Mouse (Mus musculus) lung, postnatal 0 days (tissue): ENCODE measurements around the gene Skint5. TPM values are rescaled to one million over a fixed set of nuclear protein-coding genes. Genes with fewer than 3 reads are reported as not detected.
"Not testable (repeated sequence)": the region's sequence is repeated elsewhere in the genome, so short reads cannot be mapped to it uniquely, and the experiment has no call there.

Experiments
- ATAC-seq: fragments of 200-750 bp; cut with Nextera tagmentation; 2 replicates; pipeline ENCODE4 v1.8.0; 2017; ENCODE audit warnings: moderate library complexity
- DNase-seq: peaks from one replicate; pipeline ENCODE4 v3.0.0-alpha.2; 2016; ENCODE audit warnings: low spot score
- H3K27ac ChIP-seq: fragments of 300-500 bp; sonication (generic); 2 replicates; pipeline ENCODE4 v1.5.1; 2014; ENCODE audit warnings: antibody characterized with exemption, mild to moderate bottlenecking, low read length, mixed read lengths
- H3K27me3 ChIP-seq: fragments of 300-500 bp; sonication (generic); replicated peaks from 2 replicates; pipeline ENCODE4 v1.6.1; 2014; ENCODE audit warnings: low read length, mixed read lengths; ENCODE audit not compliant: insufficient read depth
- H3K36me3 ChIP-seq: fragments of 300-500 bp; sonication (generic); 2 replicates; pipeline ENCODE4 v1.6.1; 2014; ENCODE audit warnings: low read length, mixed read lengths; ENCODE audit not compliant: insufficient read depth
- H3K4me1 ChIP-seq: fragments of 300-500 bp; sonication (generic); 2 replicates; pipeline ENCODE4 v1.6.1; 2014; ENCODE audit warnings: antibody characterized with exemption, low read depth, low read length, mixed read lengths; ENCODE audit not compliant: insufficient read depth
- H3K4me2 ChIP-seq: fragments of 300-500 bp; sonication (generic); replicated peaks from 2 replicates; pipeline ENCODE4 v1.6.1; 2014; ENCODE audit warnings: low read depth, mild to moderate bottlenecking, low read length, moderate library complexity, mixed read lengths
- H3K4me3 ChIP-seq: fragments of 300-500 bp; sonication (generic); 2 replicates; pipeline ENCODE4 v1.5.1; 2014; ENCODE audit warnings: low read depth, low read length
- H3K9ac ChIP-seq: fragments of 300-500 bp; sonication (generic); replicated peaks from 2 replicates; pipeline ENCODE4 v1.6.1; 2014; ENCODE audit warnings: low read depth, mild to moderate bottlenecking
- H3K9me3 ChIP-seq: fragments of 300-500 bp; sonication (generic); 2 replicates; pipeline ENCODE4 v1.6.1; 2016; ENCODE audit warnings: low read length, mixed read lengths
- CTCF ChIP-seq: IDR thresholded peaks from 2 replicates; pipeline ENCODE4 v1.5.1; 2016; ENCODE audit warnings: antibody characterized with exemption, mild to moderate bottlenecking
- EP300 ChIP-seq: IDR thresholded peaks from 2 replicates; pipeline ENCODE4 v1.6.1; 2016; ENCODE audit warnings: antibody characterized with exemption, mild to moderate bottlenecking, control low read depth
- WGBS: fragments of 180-500 bp; shearing (Covaris S2); extraction: QIAGEN DNeasy Blood & Tissue Kit; methylation state at CpG from one replicate; pipeline ENCODE4 v1.1.7; 2014; 5-methylcytosine and 5-hydroxymethylcytosine counted together
- polyA plus RNA-seq: library from polyadenylated mRNA; unstranded; fragments of >200 nt; fragmentation: Nextera tagmentation; extraction: Ambion mirVana; gene quantifications from 2 replicates; pipeline ENCODE4 v1.2.1, GENCODE M21; 2015

The Skint5 gene
- not detected in 2 replicates for polyA plus RNA-seq

DNA sequence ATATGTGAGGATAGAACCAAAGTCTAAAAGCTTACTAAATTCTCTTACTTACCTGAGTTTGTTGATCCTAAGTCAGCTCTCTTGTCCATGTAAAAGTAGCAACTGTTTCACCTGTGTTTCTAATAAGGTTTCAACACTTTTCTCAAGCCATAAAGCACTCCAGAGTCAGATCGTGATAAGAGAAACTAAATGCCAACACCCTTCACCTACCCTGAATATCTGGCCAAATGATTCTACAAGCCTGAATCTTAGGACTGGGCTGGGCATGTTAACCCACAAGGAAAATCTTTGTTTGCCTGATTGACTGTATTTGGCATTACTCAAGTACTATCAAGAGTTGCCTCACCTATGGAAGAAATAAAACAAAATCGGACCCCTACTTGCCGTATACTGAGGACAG is at the start of gene Skint5:
TSS of gene Skint5 (minus strand) at position 101 of the 400 bp plus-strand sequence.
- Histone ChIP-seq H3K4me3 (no peak within 1 kb of the TSS), H3K4me1 (no peaks in the 10 kb centered on the region)
- ATAC-seq: no peak

DNA sequence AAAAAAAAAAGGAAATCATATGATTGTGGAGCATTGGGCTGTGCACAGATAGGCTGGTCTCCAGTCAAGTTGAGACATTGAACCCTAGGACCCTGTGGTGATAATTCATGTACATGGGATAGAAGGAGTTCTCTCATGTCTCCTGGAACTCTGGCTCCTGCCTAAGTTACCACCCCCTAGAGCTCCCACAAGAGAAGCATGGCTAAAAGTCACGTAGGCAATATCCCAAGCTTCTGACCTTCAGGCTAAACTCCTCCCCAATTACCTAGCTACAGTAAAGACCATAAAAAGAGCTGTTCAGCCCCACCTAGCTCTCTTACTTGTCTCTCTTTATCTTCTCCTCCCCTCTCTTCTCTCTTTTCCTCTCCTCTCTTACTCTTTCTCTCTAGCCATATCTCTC is 42.0 kb downstream of the Skint5 start:
- no peak for DNase-seq
- no peak for ATAC-seq
- Histone ChIP-seq H3K4me3 (no peak overlapping the region), H3K4me1 (no peaks in the 10 kb centered on the region), H3K36me3 (no peaks in the 10 kb centered on the region), H3K27me3 (no peaks in the 10 kb centered on the region), H3K4me2 (no peak overlapping the region), H3K9ac (no peak overlapping the region), H3K9me3 (no peaks in the 10 kb centered on the region), H3K27ac (no peak overlapping the region)
- TF ChIP-seq CTCF (no peak), EP300 (no peak)
- WGBS: 36% methylated on average over 1 of the region's 1 CpGs

More for the DNA sequence above, at the start of gene Skint5:
- TF ChIP-seq EP300: no peak
- no peak for TF ChIP-seq CTCF
- Histone ChIP-seq H3K4me2 (no peak within 1 kb of the TSS), H3K9ac (no peak within 1 kb of the TSS), H3K27me3 (no peaks in the 10 kb centered on the region), H3K36me3 (no peaks in the 10 kb centered on the region), H3K27ac (no peak within 1 kb of the TSS), H3K9me3 (no peaks in the 10 kb centered on the region)
- DNase-seq: no peak
- 88% methylated on average over 3 of the region's 3 CpGs for WGBS

DNA sequence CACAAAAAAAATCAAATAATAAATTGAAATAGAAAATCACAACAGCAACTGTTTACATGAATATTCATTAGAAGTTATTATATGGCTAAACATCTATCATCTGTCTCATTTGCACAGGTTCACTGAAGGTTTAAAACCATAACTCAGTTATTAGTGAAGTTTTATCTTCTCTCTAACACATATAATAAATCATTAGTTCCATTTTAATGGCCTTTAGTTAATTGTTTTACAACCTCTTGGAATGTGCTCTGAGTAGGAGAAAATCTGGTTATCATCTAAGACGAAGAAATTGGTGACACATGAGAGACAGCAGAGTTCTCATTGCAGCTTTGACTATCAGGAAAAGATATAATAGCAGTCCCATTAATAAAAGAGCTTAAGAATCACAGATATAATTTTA is 235.1 kb downstream of the Skint5 start:
- ATAC-seq: no peak
- Histone ChIP-seq H3K27me3 (no peaks in the 10 kb centered on the region), H3K9ac (no peak overlapping the region), H3K4me3 (no peak overlapping the region), H3K27ac (no peak overlapping the region), H3K36me3 (no peaks in the 10 kb centered on the region), H3K4me2 (no peak overlapping the region), H3K9me3 (no peaks in the 10 kb centered on the region), H3K4me1 (no peaks in the 10 kb centered on the region)
- WGBS: 49% methylated on average over 1 of the region's 1 CpGs
- DNase-seq: no peak
- no peak for TF ChIP-seq CTCF
- TF ChIP-seq EP300: no peak

DNA sequence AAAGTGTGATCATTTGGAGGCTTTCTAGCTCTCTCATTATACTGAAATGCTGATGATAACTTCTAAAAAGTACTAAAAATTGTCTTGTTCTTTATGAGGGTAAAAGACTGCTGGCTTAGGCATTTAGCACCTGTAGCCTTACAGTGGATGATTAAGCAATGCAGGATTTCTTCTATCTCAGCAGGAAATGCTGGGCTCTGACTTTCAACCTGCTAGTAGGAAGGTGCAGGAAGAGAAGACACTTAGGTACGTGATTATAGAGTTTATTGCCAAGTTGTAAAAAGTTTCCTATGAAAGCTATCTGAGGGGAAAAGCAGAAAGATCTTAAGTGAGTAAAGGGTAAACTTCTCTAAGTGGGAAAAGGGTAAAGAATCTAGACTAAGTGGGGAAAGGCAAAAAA is 235.6 kb downstream of the Skint5 start:
- H3K4me2 ChIP-seq: no peak overlapping the region
- no peaks in the 10 kb centered on the region for H3K27me3 ChIP-seq
- no peaks in the 10 kb centered on the region for H3K9me3 ChIP-seq
- WGBS: 62% methylated on average over 1 of the region's 1 CpGs
- no peak overlapping the region for H3K27ac ChIP-seq
- no peak overlapping the region for H3K9ac ChIP-seq
- H3K36me3 ChIP-seq: no peaks in the 10 kb centered on the region
- no peaks in the 10 kb centered on the region for H3K4me1 ChIP-seq
- TF ChIP-seq CTCF (no peak), EP300 (no peak)
- no peak overlapping the region for H3K4me3 ChIP-seq
- no peak for ATAC-seq
- no peak for DNase-seq

DNA sequence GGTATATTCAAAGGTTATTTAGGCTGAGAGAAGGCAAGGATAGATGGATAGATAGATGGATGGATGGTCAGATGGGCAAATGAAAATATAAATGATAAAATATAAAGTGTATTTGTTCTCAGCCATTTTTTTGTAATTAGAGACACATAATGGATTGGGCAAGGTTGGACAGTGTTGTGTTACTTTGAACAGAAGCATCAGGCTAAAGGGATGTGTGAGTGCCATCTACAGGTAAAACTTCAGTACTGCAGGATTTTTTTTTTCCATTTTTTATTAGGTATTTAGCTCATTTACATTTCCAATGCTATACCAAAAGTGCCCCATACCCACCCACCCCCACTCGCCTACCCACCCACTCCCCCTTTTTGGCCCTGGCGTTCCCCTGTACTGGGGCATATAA is 551.1 kb downstream of the Skint5 start:
- not testable (repeated sequence) for H3K4me2 ChIP-seq, H3K27me3 ChIP-seq, DNase-seq, ATAC-seq, H3K4me3 ChIP-seq, H3K27ac ChIP-seq, H3K9me3 ChIP-seq, H3K36me3 ChIP-seq, H3K4me1 ChIP-seq, H3K9ac ChIP-seq
- 29% methylated on average over 1 of the region's 2 CpGs for WGBS

Other genes with a start within 250 kb of the Skint5 start
- not detected in 2 replicates for gene Skint11, start 163.9 kb upstream of the Skint5 start, polyA plus RNA-seq